Mouse (Mus musculus): ENCODE measurements at regions not wholly inside any gene's neighbourhood (a gene's known extent, or its start where the extent isn't known, plus 50 kb on each side); places are given as distances from the start of the nearest gene placed in this dataset.

DNA sequence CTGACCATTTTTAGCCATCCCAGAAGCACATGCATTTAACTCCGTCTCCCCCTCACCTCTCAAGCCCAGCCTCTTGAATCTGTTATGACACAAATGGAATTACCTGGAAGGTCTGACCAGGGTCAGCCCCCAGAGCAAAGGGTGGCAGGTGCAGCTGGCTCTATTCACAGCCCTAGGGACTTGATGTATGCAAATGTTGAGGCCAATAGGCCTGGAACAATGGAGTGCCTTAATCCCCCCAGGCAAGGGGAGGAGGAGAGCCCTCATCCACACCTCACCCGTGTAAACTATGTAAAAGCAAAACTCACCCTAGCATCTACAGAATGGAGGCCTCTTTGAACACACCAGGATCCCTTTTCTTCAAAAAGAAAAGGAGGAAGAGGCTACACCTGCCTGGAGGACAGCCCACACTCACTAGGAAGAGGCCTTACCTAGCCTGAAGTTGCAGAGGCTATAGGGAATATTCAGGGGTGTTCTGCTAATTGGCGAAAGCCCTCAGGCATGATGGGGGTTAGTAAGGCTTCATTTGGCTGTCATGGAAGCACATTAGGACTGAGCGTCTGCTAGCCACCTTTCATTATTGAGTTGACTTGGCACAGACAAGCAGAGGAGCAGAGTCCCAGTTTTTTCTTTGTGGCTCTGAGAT, 388.4 kb downstream of the Hs3st3b1 start:
- Histone ChIP-seq H3K27me3 (ENCODE audit: control insufficient read depth, insufficient read depth, low read length) (no peaks in the 10 kb centered on the region), H3K9me3 (ENCODE audit: control insufficient read depth, low read length) (no peaks in the 10 kb centered on the region), H3K36me3 (ENCODE audit: control insufficient read depth, insufficient read depth, low read length) (no peaks in the 10 kb centered on the region), H3K9ac (ENCODE audit: low read depth, low read length) (no peak overlapping the region), H3K27ac (ENCODE audit: low read depth, low read length) (no peak overlapping the region), H3K4me1 (replicated peaks; ENCODE audit: control insufficient read depth, insufficient read depth, low read length) (no peaks in the 10 kb centered on the region; the same call in 1 of the 2 replicates), H3K4me3 (ENCODE audit: low read depth, low read length) (no peak overlapping the region), H3K4me2 (replicated peaks; ENCODE audit: low read depth, low read length) (no peak overlapping the region)
- WGBS, result 42% methylated on average over 4 of the region's 4 CpGs
- ATAC-seq (ENCODE audit: low FRiP score) (peak; percentile 54; the same call in 1 of the 2 replicates), DNase-seq (ENCODE audit: low spot score) (peak; percentile 25)

DNA sequence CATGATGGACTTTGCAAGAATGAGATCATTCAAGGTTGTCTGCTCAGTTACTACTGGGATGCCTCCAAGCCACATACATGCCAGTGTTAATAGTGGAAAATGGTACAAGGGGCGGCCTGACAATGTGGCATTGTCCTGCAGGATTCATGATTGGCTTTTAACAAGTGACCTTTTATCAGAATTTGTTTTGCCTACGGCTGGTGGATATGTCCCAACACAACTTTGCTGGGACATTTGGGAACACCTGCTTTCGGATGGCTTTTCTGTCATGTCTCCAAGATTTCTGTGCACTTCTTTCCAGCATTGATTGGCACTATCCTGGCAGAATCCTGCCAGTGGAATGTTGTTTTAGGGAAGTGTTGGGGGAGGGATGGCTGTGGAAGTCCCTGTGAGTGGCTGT, 384.4 kb downstream of the Hs3st3b1 start:
- no peak overlapping the region for H3K9ac ChIP-seq (ENCODE audit: low read depth, low read length)
- no peak for ATAC-seq (ENCODE audit: low FRiP score)
- no peak overlapping the region for H3K27ac ChIP-seq (ENCODE audit: low read depth, low read length)
- H3K9me3 ChIP-seq (ENCODE audit: control insufficient read depth, low read length), result no peaks in the 10 kb centered on the region
- WGBS, result 82% methylated on average over 3 of the region's 3 CpGs
- H3K36me3 ChIP-seq (ENCODE audit: control insufficient read depth, insufficient read depth, low read length), result no peaks in the 10 kb centered on the region
- H3K27me3 ChIP-seq (ENCODE audit: control insufficient read depth, insufficient read depth, low read length), result no peaks in the 10 kb centered on the region
- no peaks in the 10 kb centered on the region; the same call in 1 of the 2 replicates for H3K4me1 ChIP-seq (replicated peaks; ENCODE audit: control insufficient read depth, insufficient read depth, low read length)
- DNase-seq (ENCODE audit: low spot score), result no peak
- no peak overlapping the region for H3K4me2 ChIP-seq (replicated peaks; ENCODE audit: low read depth, low read length)
- H3K4me3 ChIP-seq (ENCODE audit: low read depth, low read length), result no peak overlapping the region

GRCm38 (mm10) chr11:63543971-63544696, 378.0 kb downstream of the Hs3st3b1 start:
- H3K9me3 ChIP-seq (ENCODE audit: control insufficient read depth, low read length), result no peaks in the 10 kb centered on the region
- no peak for DNase-seq (ENCODE audit: low spot score)
- ATAC-seq (ENCODE audit: low FRiP score), result no peak
- no peaks in the 10 kb centered on the region for H3K27me3 ChIP-seq (ENCODE audit: control insufficient read depth, insufficient read depth, low read length)
- no peak overlapping the region for H3K9ac ChIP-seq (ENCODE audit: low read depth, low read length)
- H3K36me3 ChIP-seq (ENCODE audit: control insufficient read depth, insufficient read depth, low read length), result no peaks in the 10 kb centered on the region
- no peaks in the 10 kb centered on the region for H3K4me1 ChIP-seq (replicated peaks; ENCODE audit: control insufficient read depth, insufficient read depth, low read length)
- H3K4me2 ChIP-seq (replicated peaks; ENCODE audit: low read depth, low read length), result no peak overlapping the region
- no peak overlapping the region for H3K4me3 ChIP-seq (ENCODE audit: low read depth, low read length)
- WGBS, result 84% methylated on average over 7 of the region's 7 CpGs
- no peak overlapping the region for H3K27ac ChIP-seq (ENCODE audit: low read depth, low read length)

DNA sequence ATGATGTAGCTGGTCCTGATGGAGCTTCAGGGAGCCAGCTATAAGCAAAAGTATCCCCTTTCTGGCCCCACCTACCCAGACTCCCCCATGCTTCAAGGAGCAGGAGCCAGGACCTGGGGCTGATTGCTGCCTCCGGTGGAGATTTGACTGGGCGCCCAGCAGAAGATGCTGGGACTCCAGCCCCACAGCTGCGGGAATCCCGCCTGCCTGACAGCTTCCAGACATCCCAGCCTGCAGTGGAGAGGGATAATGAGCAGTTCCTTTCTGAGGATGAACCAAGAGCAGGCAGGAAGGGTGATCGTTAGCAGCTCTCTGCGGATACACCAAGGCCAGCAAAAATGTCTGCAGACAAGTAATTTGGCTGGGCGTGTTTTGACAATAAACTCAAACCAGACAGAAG, 376.6 kb downstream of the Hs3st3b1 start:
- no peak overlapping the region for H3K9ac ChIP-seq (ENCODE audit: low read depth, low read length)
- H3K9me3 ChIP-seq (ENCODE audit: control insufficient read depth, low read length), result no peaks in the 10 kb centered on the region
- WGBS, result 37% methylated on average over 7 of the region's 7 CpGs
- DNase-seq (ENCODE audit: low spot score) (no peak), ATAC-seq (ENCODE audit: low FRiP score) (no peak)
- no peaks in the 10 kb centered on the region for H3K36me3 ChIP-seq (ENCODE audit: control insufficient read depth, insufficient read depth, low read length)
- no peak overlapping the region for H3K4me2 ChIP-seq (replicated peaks; ENCODE audit: low read depth, low read length)
- H3K4me3 ChIP-seq (ENCODE audit: low read depth, low read length), result no peak overlapping the region
- H3K4me1 ChIP-seq (replicated peaks; ENCODE audit: control insufficient read depth, insufficient read depth, low read length), result no peaks in the 10 kb centered on the region
- H3K27me3 ChIP-seq (ENCODE audit: control insufficient read depth, insufficient read depth, low read length), result no peaks in the 10 kb centered on the region
- no peak overlapping the region for H3K27ac ChIP-seq (ENCODE audit: low read depth, low read length)

DNA sequence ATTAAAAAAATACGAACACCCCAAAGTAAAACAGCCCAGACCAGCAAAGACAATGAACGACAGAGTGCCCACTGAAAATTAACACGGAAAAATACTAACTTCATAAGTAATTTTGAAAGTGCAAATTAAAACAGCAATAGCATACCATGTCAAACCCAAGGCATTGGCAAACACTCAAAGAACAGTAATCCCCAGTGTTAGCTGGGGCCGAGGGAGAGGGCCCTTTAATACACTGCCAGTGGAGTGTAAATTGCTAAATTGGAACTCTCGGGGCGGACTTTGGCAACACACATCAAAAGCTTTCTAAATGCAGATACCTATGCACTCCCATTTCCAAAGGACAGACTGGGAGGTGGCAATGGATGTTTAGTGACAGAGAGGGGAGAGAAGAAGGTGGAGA, 361.6 kb downstream of the Hs3st3b1 start:
- H3K9me3 ChIP-seq (ENCODE audit: control insufficient read depth, low read length), result no peaks in the 10 kb centered on the region
- H3K4me3 ChIP-seq (ENCODE audit: low read depth, low read length), result no peak overlapping the region
- no peaks in the 10 kb centered on the region for H3K4me1 ChIP-seq (replicated peaks; ENCODE audit: control insufficient read depth, insufficient read depth, low read length)
- H3K4me2 ChIP-seq (replicated peaks; ENCODE audit: low read depth, low read length), result no peak overlapping the region
- DNase-seq (ENCODE audit: low spot score), result no peak
- 83% methylated on average over 6 of the region's 6 CpGs for WGBS
- H3K36me3 ChIP-seq (ENCODE audit: control insufficient read depth, insufficient read depth, low read length), result no peaks in the 10 kb centered on the region
- no peak for ATAC-seq (ENCODE audit: low FRiP score)
- no peaks in the 10 kb centered on the region for H3K27me3 ChIP-seq (ENCODE audit: control insufficient read depth, insufficient read depth, low read length)
- H3K27ac ChIP-seq (ENCODE audit: low read depth, low read length), result no peak overlapping the region
- H3K9ac ChIP-seq (ENCODE audit: low read depth, low read length), result no peak overlapping the region

GRCm38 (mm10) chr11:63562696-63563095, 359.4 kb downstream of the Hs3st3b1 start:
- ATAC-seq (ENCODE audit: low FRiP score), result no peak
- 63% methylated on average over 2 of the region's 2 CpGs for WGBS
- H3K36me3 ChIP-seq (ENCODE audit: control insufficient read depth, insufficient read depth, low read length), result no peaks in the 10 kb centered on the region
- no peak overlapping the region for H3K4me3 ChIP-seq (ENCODE audit: low read depth, low read length)
- no peaks in the 10 kb centered on the region for H3K9me3 ChIP-seq (ENCODE audit: control insufficient read depth, low read length)
- no peak for DNase-seq (ENCODE audit: low spot score)
- H3K4me2 ChIP-seq (replicated peaks; ENCODE audit: low read depth, low read length), result no peak overlapping the region
- no peak overlapping the region for H3K9ac ChIP-seq (ENCODE audit: low read depth, low read length)
- no peaks in the 10 kb centered on the region for H3K4me1 ChIP-seq (replicated peaks; ENCODE audit: control insufficient read depth, insufficient read depth, low read length)
- no peaks in the 10 kb centered on the region for H3K27me3 ChIP-seq (ENCODE audit: control insufficient read depth, insufficient read depth, low read length)
- no peak overlapping the region for H3K27ac ChIP-seq (ENCODE audit: low read depth, low read length)

- 75% methylated on average over 8 of the region's 8 CpGs for WGBS
- Histone ChIP-seq H3K9me3 (ENCODE audit: control insufficient read depth, low read length) (no peaks in the 10 kb centered on the region), H3K27ac (ENCODE audit: low read depth, low read length) (no peak overlapping the region), H3K4me1 (replicated peaks; ENCODE audit: control insufficient read depth, insufficient read depth, low read length) (no peaks in the 10 kb centered on the region), H3K36me3 (ENCODE audit: control insufficient read depth, insufficient read depth, low read length) (no peaks in the 10 kb centered on the region), H3K9ac (ENCODE audit: low read depth, low read length) (no peak overlapping the region), H3K27me3 (ENCODE audit: control insufficient read depth, insufficient read depth, low read length) (no peaks in the 10 kb centered on the region), H3K4me3 (ENCODE audit: low read depth, low read length) (no peak overlapping the region), H3K4me2 (replicated peaks; ENCODE audit: low read depth, low read length) (no peak overlapping the region)
- DNase-seq (ENCODE audit: low spot score), result no peak
- ATAC-seq (ENCODE audit: low FRiP score), result no peak
Observed at GRCm38 (mm10) chr11:63565471-63566232, 356.4 kb downstream of the Hs3st3b1 start.

DNA sequence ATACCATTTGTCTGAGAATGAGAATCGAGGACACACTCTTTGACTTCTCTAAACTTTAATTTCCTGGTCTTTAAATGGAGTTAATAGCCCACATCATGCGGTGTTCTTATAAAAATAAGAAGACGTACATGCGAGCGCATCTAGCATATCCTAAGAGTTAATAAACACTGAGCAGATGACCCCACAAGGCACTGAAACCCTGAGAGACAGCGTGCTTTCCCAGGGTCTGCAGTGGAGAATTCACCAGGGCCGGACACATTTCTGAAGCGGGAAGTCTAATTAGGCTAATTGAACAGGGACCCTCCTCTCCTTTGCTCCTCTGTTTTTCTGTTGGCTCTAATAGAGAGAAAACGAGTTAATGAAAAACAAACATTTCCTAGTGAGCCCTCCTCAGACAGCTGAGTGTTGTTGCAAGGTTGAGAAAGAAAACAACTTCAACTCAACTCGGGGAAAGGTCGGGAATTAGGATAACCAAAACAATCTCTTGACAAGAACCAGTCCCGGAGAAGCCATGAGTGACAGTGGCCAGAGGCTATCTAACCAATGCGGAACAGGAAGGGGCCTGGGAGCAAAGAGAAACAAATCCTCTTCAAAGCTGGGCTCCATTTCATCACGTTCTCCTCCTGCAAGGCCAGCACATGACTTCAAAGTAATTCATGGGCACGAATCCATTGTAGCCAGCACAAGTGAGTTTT, 352.2 kb downstream of the Hs3st3b1 start:
- Histone ChIP-seq H3K4me3 (ENCODE audit: low read depth, low read length) (no peak overlapping the region), H3K9me3 (ENCODE audit: control insufficient read depth, low read length) (no peaks in the 10 kb centered on the region), H3K4me1 (replicated peaks; ENCODE audit: control insufficient read depth, insufficient read depth, low read length) (no peaks in the 10 kb centered on the region), H3K9ac (ENCODE audit: low read depth, low read length) (no peak overlapping the region), H3K27ac (ENCODE audit: low read depth, low read length) (no peak overlapping the region), H3K36me3 (ENCODE audit: control insufficient read depth, insufficient read depth, low read length) (no peaks in the 10 kb centered on the region), H3K4me2 (replicated peaks; ENCODE audit: low read depth, low read length) (no peak overlapping the region), H3K27me3 (ENCODE audit: control insufficient read depth, insufficient read depth, low read length) (no peaks in the 10 kb centered on the region)
- no peak for DNase-seq (ENCODE audit: low spot score)
- ATAC-seq (ENCODE audit: low FRiP score), result no peak
- WGBS, result 63% methylated on average over 15 of the region's 15 CpGs
